Mouse (Mus musculus) Muller cell, postnatal 12 days (primary cell): ENCODE measurements around the gene Adam19.
"Not testable (repeated sequence)": the region's sequence is repeated elsewhere in the genome, so short reads cannot be mapped to it uniquely, and the experiment has no call there.

ENCODE experiments used
- DNase-seq: peaks from one replicate; pipeline ENCODE4 v3.0.0-alpha.2; 2015; ENCODE audit errors: inconsistent ontology term

Adam19 gene

GRCm38 (mm10) chr11:46055896-46056769 is at the start of gene Adam19:
Adam19 (plus strand) TSS chr11:46055992.
- peak; percentile 75 for DNase-seq

GRCm38 (mm10) chr11:46016061-46016460 is 39.7 kb upstream of the Adam19 start:
- DNase-seq = peak; percentile 31

GRCm38 (mm10) chr11:46020246-46020645 is 35.5 kb upstream of the Adam19 start:
- no peak for DNase-seq

GRCm38 (mm10) chr11:46021850-46022249 is 33.9 kb upstream of the Adam19 start:
- DNase-seq = no peak

GRCm38 (mm10) chr11:46022983-46023382 is 32.8 kb upstream of the Adam19 start:
- DNase-seq = no peak

GRCm38 (mm10) chr11:46025962-46026392 is 29.8 kb upstream of the Adam19 start:
- peak; percentile 37 for DNase-seq

GRCm38 (mm10) chr11:46027952-46028814 is 27.6 kb upstream of the Adam19 start:
- DNase-seq = no peak

- DNase-seq = no peak
Observed at GRCm38 (mm10) chr11:46029485-46029884, 26.3 kb upstream of the Adam19 start.

GRCm38 (mm10) chr11:46030026-46030425 is 25.8 kb upstream of the Adam19 start:
- no peak for DNase-seq

- no peak for DNase-seq
Observed at GRCm38 (mm10) chr11:46031470-46031869, 24.3 kb upstream of the Adam19 start.

- DNase-seq = no peak
Observed at GRCm38 (mm10) chr11:46032956-46033355, 22.8 kb upstream of the Adam19 start.

GRCm38 (mm10) chr11:46036374-46036773 is 19.4 kb upstream of the Adam19 start:
- no peak for DNase-seq

GRCm38 (mm10) chr11:46038901-46039300 is 16.9 kb upstream of the Adam19 start:
- no peak for DNase-seq

- DNase-seq = peak; percentile 90
Observed at GRCm38 (mm10) chr11:46039335-46039734, 16.5 kb upstream of the Adam19 start.

GRCm38 (mm10) chr11:46040841-46041556 is 14.8 kb upstream of the Adam19 start:
- DNase-seq = no peak

- DNase-seq = no peak
Observed at GRCm38 (mm10) chr11:46041607-46042267, 14.1 kb upstream of the Adam19 start.

GRCm38 (mm10) chr11:46044781-46045180 is 11.0 kb upstream of the Adam19 start:
- no peak for DNase-seq

GRCm38 (mm10) chr11:46047264-46047663 is 8.5 kb upstream of the Adam19 start:
- no peak for DNase-seq

- DNase-seq = peak; percentile 26
Observed at GRCm38 (mm10) chr11:46052105-46052659, 3.6 kb upstream of the Adam19 start, which contains the start of gene Gm12166. Gm12166 (minus strand) TSS chr11:46052321.

- DNase-seq = not testable (repeated sequence)
Observed at GRCm38 (mm10) chr11:46053457-46053856, 2.3 kb upstream of the Adam19 start.

- no peak for DNase-seq
Observed at GRCm38 (mm10) chr11:46054311-46054710, 1.5 kb upstream of the Adam19 start.
